Mouse (Mus musculus) T-helper 17 cell (primary cell): ENCODE measurements around the gene Terb1.

Experiments
- in situ Hi-C, 2 experiments: fragments of 300-600 bp; cut with MboI, MseI; formaldehyde crosslinking; loops; 1 replicate in 1 of 2; 2 replicates in 1 of 2; pipeline ENCODE4 v1.15.1; 2025; ENCODE audit warnings: high pct_unique_total_duplicates in 2 of 2

The Terb1 gene

GRCm38 (mm10) chr8:104509061-104510006, at the start of gene Terb1:
Gene Terb1, minus strand, starts transcription at chr8:104509910.
- in situ Hi-C loops = no loop called here

- in situ Hi-C loops = no loop called here
Observed at GRCm38 (mm10) chr8:104557226-104557625, 47.5 kb upstream of the Terb1 start.

- in situ Hi-C loops = no loop called here
Observed at GRCm38 (mm10) chr8:104555191-104555590, 45.5 kb upstream of the Terb1 start.

- in situ Hi-C loops = no loop called here
Observed at GRCm38 (mm10) chr8:104543440-104544045, 33.8 kb upstream of the Terb1 start.

- in situ Hi-C loops = no loop called here
Observed at GRCm38 (mm10) chr8:104542160-104542559, 32.5 kb upstream of the Terb1 start.

- in situ Hi-C loops = no loop called here
Observed at GRCm38 (mm10) chr8:104541515-104541880, 31.8 kb upstream of the Terb1 start.

GRCm38 (mm10) chr8:104540710-104541514, 31.2 kb upstream of the Terb1 start:
- in situ Hi-C loops = no loop called here

GRCm38 (mm10) chr8:104540238-104540637, 30.5 kb upstream of the Terb1 start:
- in situ Hi-C loops = no loop called here

GRCm38 (mm10) chr8:104539566-104539965, 29.9 kb upstream of the Terb1 start:
- in situ Hi-C loops = no loop called here

GRCm38 (mm10) chr8:104538896-104539295, 29.2 kb upstream of the Terb1 start:
- in situ Hi-C loops = no loop called here

GRCm38 (mm10) chr8:104536028-104536427, 26.3 kb upstream of the Terb1 start:
- in situ Hi-C loops = no loop called here

GRCm38 (mm10) chr8:104535378-104535777, 25.7 kb upstream of the Terb1 start:
- in situ Hi-C loops = no loop called here

- in situ Hi-C loops = no loop called here
Observed at GRCm38 (mm10) chr8:104534779-104535141, 25.1 kb upstream of the Terb1 start.

- in situ Hi-C loops = no loop called here
Observed at GRCm38 (mm10) chr8:104533971-104534778, 24.5 kb upstream of the Terb1 start, which contains the start of the genes Nae1 and Car7. Gene Nae1, minus strand, starts transcription at chr8:104534637. Gene Car7, plus strand, starts transcription at chr8:104534689.

- in situ Hi-C loops = no loop called here
Observed at GRCm38 (mm10) chr8:104533551-104533950, 23.8 kb upstream of the Terb1 start.

GRCm38 (mm10) chr8:104529671-104530070, 20.0 kb upstream of the Terb1 start:
- in situ Hi-C loops = no loop called here

GRCm38 (mm10) chr8:104517872-104518271, 8.2 kb upstream of the Terb1 start:
- in situ Hi-C loops = no loop called here

GRCm38 (mm10) chr8:104510134-104510533, 424 bp upstream of the Terb1 start:
- in situ Hi-C loops = no loop called here

- in situ Hi-C loops = no loop called here
Observed at GRCm38 (mm10) chr8:104479091-104479490, 30.6 kb downstream of the Terb1 start.

- in situ Hi-C loops = no loop called here
Observed at GRCm38 (mm10) chr8:104472465-104472864, 37.2 kb downstream of the Terb1 start.

GRCm38 (mm10) chr8:104467463-104467862, 42.2 kb downstream of the Terb1 start:
- in situ Hi-C loops = no loop called here
